22 mouse cellular contexts compared by ENCODE assay signal in the genomic region with DNA sequence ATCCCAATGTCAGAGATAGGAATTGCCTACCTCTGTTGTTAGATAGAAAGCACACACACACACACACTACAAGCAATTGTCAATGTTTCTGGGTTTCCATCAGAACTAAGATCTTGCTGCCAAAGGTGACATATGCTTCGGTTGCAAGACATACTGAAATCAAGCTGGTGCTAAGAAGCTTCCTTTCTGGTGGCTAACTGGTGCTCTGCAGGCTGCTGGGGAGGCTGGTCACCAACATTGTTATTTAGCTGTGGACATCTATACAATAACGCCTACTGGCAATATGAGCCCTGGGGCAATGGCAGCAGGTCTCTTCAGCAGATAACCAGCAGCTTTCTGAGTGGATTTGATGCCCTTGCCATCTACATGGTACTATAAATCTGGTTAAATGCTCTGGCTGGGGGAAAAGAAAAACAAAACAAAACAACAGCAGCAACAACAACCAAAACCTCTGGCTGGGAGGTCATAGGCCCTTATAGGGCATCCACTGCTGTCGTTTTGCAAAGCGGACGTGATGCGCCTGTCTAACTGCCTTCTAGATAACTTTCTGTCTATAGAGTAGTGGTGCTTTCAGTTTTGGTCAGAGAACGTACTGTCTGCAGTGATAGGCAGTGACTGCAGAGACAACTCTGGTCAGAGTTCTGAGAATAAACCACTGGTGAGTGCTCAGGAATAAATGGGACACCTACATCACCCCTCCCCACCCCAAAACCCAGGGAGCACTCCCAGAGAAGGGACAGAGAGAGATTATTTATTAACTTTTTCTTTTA. TPM values are rescaled to one million over a fixed set of nuclear protein-coding genes. Genes with fewer than 3 reads are reported as not detected.
DNase-seq lines count a peak whose midpoint lies in the region; ATAC-seq lines count a peak whose summit lies in the region.
"Had no signal": no experiment of that assay in that cellular context is flagged by ENCODE, and none has a peak within 500 bp of the region (broad histone marks: within the 10 kb centered on the region; RNA-seq: fewer than 3 reads in every experiment).

No protein-coding gene starts in this region.

- H3K27me3 ChIP-seq in forebrain, embryonic 14.5 days (replicated peaks; ENCODE audit: control insufficient read depth, insufficient read depth, low read length) = no peaks in the 10 kb centered on the region
- no peaks in the 10 kb centered on the region for H3K27me3 ChIP-seq in forebrain, embryonic 11.5 days (ENCODE audit: control insufficient read depth, insufficient read depth, low read length)
- no peaks in the 10 kb centered on the region for H3K27me3 ChIP-seq in midbrain, embryonic 11.5 days (ENCODE audit: control insufficient read depth, insufficient read depth, low read length)
- H3K27me3 ChIP-seq: forebrain, embryonic 12.5 days; limb, embryonic 13.5 days; megakaryocyte, embryonic 14.5 days had no signal

- H3K36me3 ChIP-seq in forebrain, embryonic 14.5 days (ENCODE audit: control insufficient read depth, insufficient read depth, low read length) = no peaks in the 10 kb centered on the region
- no peaks in the 10 kb centered on the region for H3K36me3 ChIP-seq in forebrain, embryonic 11.5 days (ENCODE audit: control insufficient read depth, insufficient read depth, low read length)
- H3K36me3 ChIP-seq in macrophage (ENCODE audit: inconsistent target) = no peaks in the 10 kb centered on the region
- no peaks in the 10 kb centered on the region for H3K36me3 ChIP-seq in midbrain, embryonic 11.5 days (ENCODE audit: control insufficient read depth, insufficient read depth, low read length)
- H3K36me3 ChIP-seq: forebrain, embryonic 12.5 days; G1E; limb, embryonic 13.5 days had no signal

- H3K9ac ChIP-seq in forebrain, embryonic 14.5 days (ENCODE audit: low read length) = no peak overlapping the region
- H3K9ac ChIP-seq in forebrain, embryonic 11.5 days (ENCODE audit: low read length) = no peak overlapping the region
- H3K9ac ChIP-seq in midbrain, embryonic 11.5 days (ENCODE audit: low read length) = no peak overlapping the region
- H3K9ac ChIP-seq: forebrain, embryonic 12.5 days; limb, embryonic 13.5 days had no signal

- H3K4me3 ChIP-seq in forebrain, embryonic 14.5 days (ENCODE audit: low read depth, low read length) = no peak overlapping the region
- H3K4me3 ChIP-seq in forebrain, embryonic 11.5 days (ENCODE audit: low read depth, low read length) = no peak overlapping the region
- no peak overlapping the region for H3K4me3 ChIP-seq in macrophage (ENCODE audit: inconsistent target)
- no peak overlapping the region for H3K4me3 ChIP-seq in midbrain, embryonic 11.5 days (ENCODE audit: low read depth, low read length)
- H3K4me3 ChIP-seq: forebrain, embryonic 12.5 days; limb, embryonic 13.5 days; megakaryocyte, embryonic 14.5 days had no signal

- H3K9me3 ChIP-seq in forebrain, embryonic 14.5 days (replicated peaks; ENCODE audit: control insufficient read depth, low read length) = no peaks in the 10 kb centered on the region
- no peaks in the 10 kb centered on the region for H3K9me3 ChIP-seq in forebrain, embryonic 11.5 days (ENCODE audit: control insufficient read depth, low read length)
- no peaks in the 10 kb centered on the region for H3K9me3 ChIP-seq in midbrain, embryonic 11.5 days (ENCODE audit: control insufficient read depth, low read length)
- H3K9me3 ChIP-seq: forebrain, embryonic 12.5 days; G1E; limb, embryonic 13.5 days; megakaryocyte, embryonic 14.5 days had no signal

- H3K4me1 ChIP-seq in forebrain, embryonic 14.5 days (ENCODE audit: control insufficient read depth, insufficient read depth, low read length) = no peaks in the 10 kb centered on the region
- H3K4me1 ChIP-seq in forebrain, embryonic 11.5 days (replicated peaks; ENCODE audit: control insufficient read depth, insufficient read depth, low read length) = no peaks in the 10 kb centered on the region
- no peaks in the 10 kb centered on the region for H3K4me1 ChIP-seq in midbrain, embryonic 11.5 days (ENCODE audit: control insufficient read depth, insufficient read depth, low read length)
- H3K4me1 ChIP-seq: limb, embryonic 13.5 days had no signal

- H3K4me2 ChIP-seq in forebrain, embryonic 14.5 days (ENCODE audit: low read length) = no peak overlapping the region
- no peak overlapping the region for H3K4me2 ChIP-seq in forebrain, embryonic 11.5 days (ENCODE audit: low read depth, low read length, severe bottlenecking)
- no peak overlapping the region for H3K4me2 ChIP-seq in midbrain, embryonic 11.5 days
- H3K4me2 ChIP-seq: forebrain, embryonic 12.5 days; heart, embryonic 11.5 days; limb, embryonic 13.5 days had no signal

- H3K27ac ChIP-seq in forebrain, embryonic 14.5 days (ENCODE audit: low read depth, low read length) = no peak overlapping the region
- H3K27ac ChIP-seq in forebrain, embryonic 11.5 days (ENCODE audit: low read depth, low read length) = no peak overlapping the region
- H3K27ac ChIP-seq in macrophage = peak overlapping the region; percentile 98
- H3K27ac ChIP-seq in midbrain, embryonic 11.5 days (ENCODE audit: low read depth, low read length) = no peak overlapping the region
- H3K27ac ChIP-seq: forebrain, embryonic 12.5 days; limb, embryonic 13.5 days had no signal

- peak; percentile 1 for DNase-seq in forebrain, embryonic 14.5 days (ENCODE audit: low spot score)
- no peak for DNase-seq in forebrain, embryonic 11.5 days (ENCODE audit: low spot score)
- DNase-seq in CD4-positive, CD25-positive, alpha-beta regulatory T cell, adult 2 months (ENCODE audit: low read depth, low spot score) = peak; percentile 84
- DNase-seq in cerebellum, adult 18-20 months = peak; percentile 51 to 57
- DNase-seq in midbrain, embryonic 11.5 days (ENCODE audit: low spot score, missing footprints) = no peak
- DNase-seq in lung, postnatal 36 days = no peak
- no peak for DNase-seq in frontal cortex, adult 2 months (ENCODE audit: extremely low spot score in 1 of 2, low spot score in 1 of 2)
- DNase-seq: adrenal gland, postnatal 25 days; kidney, adult 18-20 months; kidney, postnatal 4 days; lung, adult 2 months; right cerebral cortex, adult 18-20 months; thymus, postnatal 14 days had no signal

- 90% methylated on average over 7 of the region's 7 CpGs for WGBS in forebrain, embryonic 14.5 days
- 92% methylated on average over 7 of the region's 7 CpGs for WGBS in forebrain, embryonic 11.5 days
- 58% methylated on average over 7 of the region's 7 CpGs for WGBS in macrophage (ENCODE audit: missing documents)
- 91% methylated on average over 7 of the region's 7 CpGs for WGBS in midbrain, embryonic 11.5 days

- no peak for ATAC-seq in forebrain, embryonic 14.5 days
- ATAC-seq in forebrain, embryonic 11.5 days (replicated peaks; ENCODE audit: low FRiP score) = no peak
- no peak for ATAC-seq in midbrain, embryonic 11.5 days (ENCODE audit: low FRiP score)

- H3K79me2 ChIP-seq in macrophage (ENCODE audit: inconsistent target) = peaks cover 20% of the 10 kb centered on the region

RNA-seq across cellular contexts. Expression of gene Ptpn22, which starts 2.4 kb away (rescaled TPM):
- 0.17 and 0.49 TPM in 2 replicates for polyA plus RNA-seq in forebrain, embryonic 14.5 days (2014; fragmentation: Nextera tagmentation; extraction: Ambion mirVana)
- polyA plus RNA-seq in forebrain, embryonic 11.5 days (2014; fragmentation: Nextera tagmentation; extraction: Ambion mirVana) = 0.37 and 0.68 TPM in 2 replicates
- 100 to 1,000 TPM in 3 of 26 experiments, 10 to 100 TPM in 22, 1 to 10 TPM in 1; 8.8 to 119 (median 53.3) TPM for total RNA-seq in macrophage (2018; cell fraction: chromatin; rRNA removed)
- 10 to 100 TPM; 16.1 to 56.1 (median 36.7) TPM for total RNA-seq in macrophage (2018; cell fraction: cytosol; rRNA removed)
- 10 to 100 TPM; 13.7 to 89.5 (median 30.4) TPM for total RNA-seq in macrophage (2018; cell fraction: nucleus; rRNA removed)
- 18.6 to 55.2 TPM (median 22.4 TPM) in 3 replicates for polyA plus RNA-seq in macrophage (2018)
- 0.23 and 0.65 TPM in 2 replicates for polyA plus RNA-seq in midbrain, embryonic 11.5 days (2014; fragmentation: Nextera tagmentation; extraction: Ambion mirVana)
- polyA plus RNA-seq in frontal cortex, adult 2 months (2012; rRNA removed) = 0.92 and 1.1 TPM in 2 replicates
- polyA plus RNA-seq: G1E had no signal

RNA-seq across cellular contexts. Expression of gene Bcl2l15, which starts 24.8 kb away (rescaled TPM):
- not detected in 2 replicates for polyA plus RNA-seq in forebrain, embryonic 14.5 days (2014; fragmentation: Nextera tagmentation; extraction: Ambion mirVana)
- 0.43 TPM in 1 of 2 replicates, not detected in the other for polyA plus RNA-seq in forebrain, embryonic 11.5 days (2014; fragmentation: Nextera tagmentation; extraction: Ambion mirVana)
- total RNA-seq in macrophage (2018; cell fraction: chromatin; rRNA removed) = 1 to 10 TPM in 1 of 26 experiments, not detected in 25; 1.6 TPM
- under 1 TPM in 2 of 26 experiments, not detected in 24; 0.10 to 0.27 TPM for total RNA-seq in macrophage (2018; cell fraction: cytosol; rRNA removed)
- 1 to 10 TPM in 5 of 26 experiments, under 1 TPM in 3, not detected in 18; 0.41 to 6.5 (median 1.2) TPM for total RNA-seq in macrophage (2018; cell fraction: nucleus; rRNA removed)
- not detected in 3 replicates for polyA plus RNA-seq in macrophage (2018)
- polyA plus RNA-seq in midbrain, embryonic 11.5 days (2014; fragmentation: Nextera tagmentation; extraction: Ambion mirVana) = 0.14 and 0.20 TPM in 2 replicates
- polyA plus RNA-seq in frontal cortex, adult 2 months (2012; rRNA removed) = 2.6 and 2.8 TPM in 2 replicates
- total RNA-seq: gastrocnemius, adult 8-10 months had no signal
- polyA plus RNA-seq: G1E; lung, adult 2 months had no signal

RNA-seq across cellular contexts. Expression of gene Gm43064, which starts 47.8 kb away (rescaled TPM):
- polyA plus RNA-seq in forebrain, embryonic 14.5 days (2014; fragmentation: Nextera tagmentation; extraction: Ambion mirVana) = 0.18 TPM in 1 of 2 replicates, not detected in the other
- 0.17 and 0.63 TPM in 2 replicates for polyA plus RNA-seq in forebrain, embryonic 11.5 days (2014; fragmentation: Nextera tagmentation; extraction: Ambion mirVana)
- total RNA-seq in macrophage (2018; cell fraction: chromatin; rRNA removed) = 1 to 10 TPM in 1 of 26 experiments, under 1 TPM in 13, not detected in 12; 0.28 to 1.1 (median 0.42) TPM
- under 1 TPM in 16 of 26 experiments, not detected in 10; 0.05 to 0.30 (median 0.10) TPM for total RNA-seq in macrophage (2018; cell fraction: cytosol; rRNA removed)
- 1 to 10 TPM in 1 of 26 experiments, under 1 TPM in 12, not detected in 13; 0.18 to 2.5 (median 0.47) TPM for total RNA-seq in macrophage (2018; cell fraction: nucleus; rRNA removed)
- 0.11 TPM in 1 of 3 replicates, not detected in the others for polyA plus RNA-seq in macrophage (2018)
- polyA plus RNA-seq in midbrain, embryonic 11.5 days (2014; fragmentation: Nextera tagmentation; extraction: Ambion mirVana) = 0.15 TPM in 1 of 2 replicates, not detected in the other
- 0.20 TPM in 1 of 2 replicates, not detected in the other for polyA plus RNA-seq in frontal cortex, adult 2 months (2012; rRNA removed)
- total RNA-seq: hematopoietic stem cell, adult 5-6 weeks; neutrophil, adult 5-6 weeks had no signal
- polyA plus RNA-seq: forebrain, embryonic 12.5 days; lung, adult 2 months had no signal

RNA-seq across cellular contexts. Expression of gene Ap4b1, which starts 47.9 kb away (rescaled TPM):
- polyA plus RNA-seq in forebrain, embryonic 14.5 days (2014; fragmentation: Nextera tagmentation; extraction: Ambion mirVana) = 25.9 and 26.7 TPM in 2 replicates
- polyA plus RNA-seq in forebrain, embryonic 11.5 days (2014; fragmentation: Nextera tagmentation; extraction: Ambion mirVana) = 22.1 and 22.8 TPM in 2 replicates
- 10 to 100 TPM; 10.8 to 33.5 (median 20.8) TPM for total RNA-seq in macrophage (2018; cell fraction: chromatin; rRNA removed)
- total RNA-seq in macrophage (2018; cell fraction: cytosol; rRNA removed) = 10 to 100 TPM in 20 of 26 experiments, 1 to 10 TPM in 6; 6.8 to 12.6 (median 11.2) TPM
- total RNA-seq in macrophage (2018; cell fraction: nucleus; rRNA removed) = 10 to 100 TPM; 13.6 to 33.0 (median 20.7) TPM
- polyA plus RNA-seq in macrophage (2018) = 5.2 to 11.4 TPM (median 9.4 TPM) in 3 replicates
- polyA plus RNA-seq in midbrain, embryonic 11.5 days (2014; fragmentation: Nextera tagmentation; extraction: Ambion mirVana) = 22.8 and 25.6 TPM in 2 replicates
- polyA plus RNA-seq in frontal cortex, adult 2 months (2012; rRNA removed) = 14.7 and 15.7 TPM in 2 replicates

RNA-seq across cellular contexts. Expression of gene Dclre1b, which starts 48.0 kb away (rescaled TPM):
- 28.0 and 30.6 TPM in 2 replicates for polyA plus RNA-seq in forebrain, embryonic 14.5 days (2014; fragmentation: Nextera tagmentation; extraction: Ambion mirVana)
- 39.3 and 45.7 TPM in 2 replicates for polyA plus RNA-seq in forebrain, embryonic 11.5 days (2014; fragmentation: Nextera tagmentation; extraction: Ambion mirVana)
- total RNA-seq in macrophage (2018; cell fraction: chromatin; rRNA removed) = 10 to 100 TPM in 6 of 26 experiments, 1 to 10 TPM in 20; 3.1 to 14.6 (median 6.6) TPM
- 1 to 10 TPM; 2.0 to 8.3 (median 5.5) TPM for total RNA-seq in macrophage (2018; cell fraction: cytosol; rRNA removed)
- 10 to 100 TPM in 5 of 26 experiments, 1 to 10 TPM in 21; 3.0 to 16.3 (median 6.8) TPM for total RNA-seq in macrophage (2018; cell fraction: nucleus; rRNA removed)
- 4.8 to 7.4 TPM (median 5.8 TPM) in 3 replicates for polyA plus RNA-seq in macrophage (2018)
- polyA plus RNA-seq in midbrain, embryonic 11.5 days (2014; fragmentation: Nextera tagmentation; extraction: Ambion mirVana) = 36.3 and 44.6 TPM in 2 replicates
- 5.0 and 6.3 TPM in 2 replicates for polyA plus RNA-seq in frontal cortex, adult 2 months (2012; rRNA removed)

Comparison
In these comparisons a context has a peak if more than half of its experiments do, and no peak if none do; other contexts are left out.
1. DNase-seq: peak in forebrain, embryonic 14.5 days (single experiment), CD4-positive, CD25-positive, alpha-beta regulatory T cell, adult 2 months (single experiment) and cerebellum, adult 18-20 months (2 of 2); none in forebrain, embryonic 11.5 days (single experiment), midbrain, embryonic 11.5 days (single experiment), lung, postnatal 36 days (single experiment) and frontal cortex, adult 2 months (0 of 2).